Mouse (Mus musculus): Measurements from ENCODE around the gene Pnpla2. TPM values are rescaled to one million over a fixed set of nuclear protein-coding genes. Genes with fewer than 3 reads are reported as not detected.

Gene Pnpla2
- 167 TPM for polyA plus RNA-seq (2017; shearing (Covaris generic))

DNA sequence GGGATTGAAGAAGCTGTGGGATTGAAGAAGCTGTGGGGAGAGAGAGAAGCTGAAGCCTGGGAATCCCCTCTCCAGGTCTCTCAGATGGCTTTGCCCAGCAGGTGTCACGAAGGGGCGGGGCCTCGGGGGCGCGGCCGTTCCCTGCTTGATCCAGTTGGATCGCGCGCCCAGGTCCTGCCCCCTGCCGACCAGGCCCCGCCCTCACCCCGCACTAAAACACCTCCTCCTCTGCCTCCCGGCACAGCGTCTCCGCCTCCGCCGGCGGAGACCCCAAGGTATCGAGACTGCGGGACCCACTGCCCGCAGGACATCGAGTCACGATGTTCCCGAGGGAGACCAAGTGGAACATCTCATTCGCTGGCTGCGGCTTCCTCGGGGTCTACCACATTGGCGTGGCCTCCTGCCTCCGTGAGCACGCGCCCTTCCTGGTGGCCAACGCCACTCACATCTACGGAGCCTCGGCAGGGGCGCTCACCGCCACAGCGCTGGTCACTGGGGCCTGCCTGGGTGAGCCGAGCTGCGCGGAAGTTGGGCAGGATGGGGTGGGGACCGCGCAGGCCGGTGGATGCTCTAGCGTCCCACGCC lies at the start of gene Pnpla2:
TSS of gene Pnpla2 (plus strand) at position 232 of the 585 bp plus-strand sequence.

DNA sequence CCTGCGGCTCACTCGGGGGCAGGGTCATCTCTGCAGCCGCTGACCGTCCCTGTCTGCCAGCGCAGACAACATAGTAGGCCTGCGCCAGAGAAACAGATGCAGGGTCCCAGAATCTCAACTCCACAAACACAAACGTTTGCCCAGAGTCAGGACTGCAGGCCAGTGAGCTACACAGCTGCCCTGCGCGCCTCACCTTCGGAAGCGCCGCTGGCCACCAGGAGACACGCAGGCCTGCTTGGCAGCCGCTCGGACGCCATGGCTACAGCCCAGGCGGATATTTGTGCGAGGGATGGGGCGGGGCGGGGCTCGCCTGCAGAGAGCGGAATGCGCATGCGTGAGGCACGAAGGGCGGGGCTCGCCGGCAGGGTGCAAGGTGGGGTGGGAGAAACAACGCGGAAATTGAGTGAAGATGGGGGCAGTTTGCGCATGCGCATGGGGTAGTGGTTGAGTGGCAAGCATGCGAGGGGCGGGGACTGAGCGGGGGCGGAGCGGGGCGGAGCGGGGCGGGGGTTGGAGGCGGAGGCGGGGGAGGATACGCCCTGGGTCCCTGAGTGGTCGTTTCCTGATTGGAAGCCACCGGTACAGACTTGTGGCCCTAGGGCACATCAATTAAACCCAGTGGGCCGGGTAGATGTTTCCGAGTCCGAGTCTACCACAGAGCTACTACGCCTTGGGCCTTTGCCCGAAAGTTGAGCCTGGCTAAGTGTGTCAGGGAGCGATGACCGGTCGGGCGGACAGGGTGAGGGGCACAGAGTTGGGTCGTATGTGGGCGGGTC lies 41.0 kb upstream of the Pnpla2 start, which contains the start of gene Gatd1:
TSS of gene Gatd1 (minus strand) at position 328 of the 776 bp plus-strand sequence.

DNA sequence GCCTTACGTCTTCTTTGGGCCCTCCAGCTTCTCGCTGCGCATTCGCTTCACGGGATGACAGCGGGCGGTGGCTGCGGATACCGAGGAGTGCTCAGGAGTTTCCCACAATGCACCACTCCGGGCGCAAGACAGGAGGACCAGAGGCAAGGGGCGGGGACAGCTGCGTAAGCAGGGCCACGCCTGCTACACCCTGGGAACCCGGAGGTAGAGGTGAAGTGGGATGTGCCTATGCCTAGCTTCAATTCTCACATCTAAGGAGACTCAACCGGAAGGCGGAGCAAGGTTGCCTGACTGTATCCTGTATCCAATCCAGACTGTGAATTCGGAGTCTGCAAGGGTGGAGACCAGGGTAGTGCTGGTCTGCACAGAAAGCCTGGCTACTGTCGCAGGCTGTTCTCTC lies 25.7 kb upstream of the Pnpla2 start, which contains the start of gene Cend1:
TSS of gene Cend1 (minus strand) at position 182 of the 400 bp plus-strand sequence.

DNA sequence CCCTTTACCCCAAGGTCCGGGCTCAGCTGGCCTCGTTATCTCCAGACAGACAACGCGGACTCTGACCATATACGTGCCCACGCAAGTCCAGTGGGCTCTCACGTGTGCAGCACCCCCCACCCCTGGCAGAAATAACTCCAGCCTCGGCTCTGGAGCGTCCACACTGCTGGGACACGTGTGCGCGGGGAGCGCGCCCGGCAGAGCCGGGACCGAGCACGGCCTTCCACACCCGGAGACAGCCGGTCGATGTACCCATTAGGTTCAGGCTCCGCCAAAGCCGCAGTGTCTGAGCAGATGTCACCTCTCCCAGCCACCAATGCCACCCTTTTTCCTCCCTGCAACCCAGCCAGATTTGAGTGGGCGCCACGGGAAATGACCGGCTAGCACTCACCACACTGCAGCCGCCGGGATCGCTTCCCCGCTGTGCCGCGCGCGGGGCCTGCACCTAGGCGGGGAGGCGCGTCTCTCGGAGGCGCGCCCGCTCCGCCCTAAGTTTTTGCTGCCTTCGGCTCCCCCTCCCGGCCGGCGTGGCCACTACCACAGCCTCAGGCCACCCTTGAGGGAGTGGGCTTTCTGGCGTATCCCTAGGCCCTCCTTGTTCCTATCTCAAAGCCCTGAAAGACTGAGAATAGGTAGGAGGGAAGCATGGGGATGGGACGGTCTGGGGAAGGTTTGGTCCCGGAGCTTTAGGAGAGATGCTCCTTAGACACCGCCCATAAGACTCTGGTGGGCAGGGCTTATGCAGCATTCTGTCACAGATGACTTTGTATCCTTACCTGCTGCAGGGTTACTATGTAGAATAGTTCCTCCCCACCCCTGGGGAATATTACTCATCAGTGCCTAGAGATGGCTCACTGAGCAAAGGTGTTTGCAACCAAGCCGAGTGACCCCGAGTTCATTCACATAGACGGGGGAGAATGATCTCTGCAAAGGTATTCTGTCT lies 17.5 kb upstream of the Pnpla2 start, which contains the start of gene Slc25a22:
TSS of gene Slc25a22 (minus strand) at position 715 of the 943 bp plus-strand sequence.

DNA sequence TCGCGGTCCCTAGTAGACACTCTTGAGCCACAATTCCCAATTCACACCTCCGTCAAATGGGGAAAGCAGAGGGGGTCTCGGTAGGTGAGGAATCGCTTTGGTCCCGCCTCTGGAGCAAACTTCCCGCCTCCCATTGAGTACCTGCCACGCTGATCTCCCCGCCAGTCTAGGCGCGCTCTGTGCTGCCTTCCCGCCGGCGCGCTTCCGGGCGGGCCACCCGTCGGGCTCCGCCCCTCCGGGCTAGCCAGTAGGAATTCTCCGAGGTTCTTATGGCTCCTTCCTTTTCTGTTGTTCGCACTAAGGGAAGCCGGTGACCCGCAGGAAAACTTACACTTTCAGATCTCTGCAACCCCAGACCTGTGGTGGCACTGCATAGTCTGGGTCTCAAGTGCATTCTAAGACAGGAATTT lies 11.2 kb upstream of the Pnpla2 start, which contains the start of gene Pidd1:
TSS of gene Pidd1 (minus strand) at position 198 of the 410 bp plus-strand sequence.

DNA sequence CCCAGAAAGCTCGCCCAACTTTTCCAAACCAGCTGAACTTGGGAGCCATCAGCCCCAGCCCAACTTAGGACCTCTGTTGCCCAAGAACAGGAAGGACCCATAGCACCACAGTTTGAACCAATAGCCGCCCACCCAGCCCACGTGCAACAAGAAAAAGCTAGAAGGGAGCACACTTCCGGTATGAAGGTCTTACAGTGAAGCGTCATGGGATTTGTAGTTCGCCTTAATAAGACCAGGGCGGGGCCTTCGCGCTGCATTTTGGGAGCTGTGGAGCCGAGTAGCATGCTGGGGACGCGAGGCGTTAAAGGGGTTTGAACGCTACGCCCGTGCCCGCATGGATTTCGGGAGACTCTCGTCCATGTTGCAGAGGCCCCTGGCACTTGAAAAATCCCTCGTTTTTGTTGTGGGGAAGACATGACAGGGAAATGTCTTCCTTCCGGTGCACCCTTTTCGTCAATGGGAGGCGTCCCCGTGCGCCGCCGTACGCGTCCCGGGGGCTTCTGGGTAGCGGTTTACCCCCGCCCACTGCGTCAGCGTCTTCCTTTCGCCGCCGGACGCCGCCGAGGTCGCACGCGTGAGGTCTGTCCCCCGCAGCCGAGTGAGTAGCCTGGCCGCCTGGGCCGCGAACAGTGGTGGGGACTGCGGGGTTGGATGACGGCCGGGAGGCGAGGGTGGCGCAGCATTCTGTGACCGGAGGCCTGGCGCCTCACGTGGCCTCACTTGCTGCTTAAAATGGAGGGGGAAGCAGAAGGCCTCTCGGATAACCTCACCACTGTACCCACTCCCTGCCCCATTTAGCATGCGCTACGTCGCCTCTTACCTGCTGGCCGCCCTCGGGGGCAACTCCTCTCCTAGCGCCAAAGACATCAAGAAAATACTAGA lies 7.6 kb upstream of the Pnpla2 start, which contains the start of gene Rplp2:
TSS of gene Rplp2 (plus strand) at position 261 of the 882 bp plus-strand sequence.

DNA sequence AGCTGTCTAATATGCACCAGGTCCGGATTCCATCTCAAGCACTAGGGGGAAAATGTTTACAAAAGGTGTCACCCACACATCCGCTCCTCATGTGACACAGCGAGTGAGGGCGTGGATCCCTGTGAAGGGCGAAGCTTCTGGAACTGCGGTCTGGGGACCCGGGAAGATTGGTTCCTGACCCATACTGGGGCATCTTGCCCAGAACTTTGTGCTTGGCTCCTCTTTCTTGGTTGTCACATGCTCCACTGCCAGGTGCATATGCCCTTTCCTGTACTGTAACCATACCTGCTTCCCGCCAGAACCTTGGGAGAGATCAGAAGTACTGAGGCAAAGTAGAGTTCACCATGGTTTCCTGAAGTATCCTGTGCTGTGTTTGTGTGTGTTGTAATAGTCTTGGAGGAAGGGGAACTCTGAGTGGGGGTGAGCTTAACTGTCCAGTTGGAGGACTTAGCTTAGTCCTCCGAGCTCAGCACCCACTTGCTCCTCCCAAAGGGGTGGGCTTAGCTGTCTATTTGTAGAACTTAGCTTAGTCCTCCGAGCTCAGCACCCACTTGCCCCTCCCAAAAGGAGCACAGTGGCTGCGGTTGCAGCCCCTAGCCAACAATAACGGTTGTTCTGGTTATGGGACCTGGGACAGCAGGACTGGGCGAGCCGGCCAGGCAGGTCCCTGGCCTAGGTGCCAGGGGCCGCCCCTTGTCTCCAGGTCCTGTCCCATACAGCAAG lies 5.6 kb downstream of the Pnpla2 start, which contains the start of gene Cracr2b:
TSS of gene Cracr2b (plus strand) at position 704 of the 723 bp plus-strand sequence.

DNA sequence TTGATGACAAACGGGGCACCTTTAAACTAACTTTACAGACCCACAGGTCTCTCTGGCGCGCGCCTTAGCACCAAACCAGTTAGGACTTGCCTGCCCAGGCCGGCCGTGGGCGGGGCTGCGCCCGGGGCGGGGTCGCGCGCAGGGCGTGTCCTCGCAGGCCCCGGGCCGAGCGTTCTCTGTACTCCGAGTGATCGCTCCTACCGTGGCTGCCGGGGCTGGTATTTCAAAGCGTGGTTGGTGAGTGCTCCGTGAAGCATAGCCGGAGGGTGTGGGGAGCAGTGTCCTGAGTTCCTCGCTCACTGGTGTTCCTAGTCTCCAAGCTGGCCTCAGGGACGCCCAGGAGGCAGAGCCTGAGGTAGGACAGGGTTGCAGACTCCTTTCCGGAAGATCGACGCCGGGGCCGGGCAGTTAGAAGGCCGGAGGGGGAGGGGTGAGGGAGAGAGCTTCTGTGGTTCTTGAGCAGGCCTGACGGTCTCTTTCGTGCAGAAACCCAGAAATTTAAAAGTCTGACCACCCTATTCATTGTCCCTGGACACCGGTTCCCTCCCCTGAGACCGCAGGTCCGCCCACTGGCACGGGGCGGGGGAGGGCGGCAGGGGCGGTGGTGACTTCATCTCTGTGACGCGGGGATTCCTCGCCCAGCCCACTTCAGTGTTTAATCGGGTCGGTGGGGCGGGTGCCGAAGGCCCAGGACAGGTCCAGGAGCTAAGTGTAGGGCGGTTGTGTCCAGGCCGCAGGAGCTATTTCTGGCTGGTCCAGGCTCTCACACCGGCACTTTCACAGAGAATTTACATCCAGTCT lies 12.4 kb downstream of the Pnpla2 start, which contains the start of gene Cd151:
TSS of gene Cd151 (plus strand) at position 163 of the 801 bp plus-strand sequence.

DNA sequence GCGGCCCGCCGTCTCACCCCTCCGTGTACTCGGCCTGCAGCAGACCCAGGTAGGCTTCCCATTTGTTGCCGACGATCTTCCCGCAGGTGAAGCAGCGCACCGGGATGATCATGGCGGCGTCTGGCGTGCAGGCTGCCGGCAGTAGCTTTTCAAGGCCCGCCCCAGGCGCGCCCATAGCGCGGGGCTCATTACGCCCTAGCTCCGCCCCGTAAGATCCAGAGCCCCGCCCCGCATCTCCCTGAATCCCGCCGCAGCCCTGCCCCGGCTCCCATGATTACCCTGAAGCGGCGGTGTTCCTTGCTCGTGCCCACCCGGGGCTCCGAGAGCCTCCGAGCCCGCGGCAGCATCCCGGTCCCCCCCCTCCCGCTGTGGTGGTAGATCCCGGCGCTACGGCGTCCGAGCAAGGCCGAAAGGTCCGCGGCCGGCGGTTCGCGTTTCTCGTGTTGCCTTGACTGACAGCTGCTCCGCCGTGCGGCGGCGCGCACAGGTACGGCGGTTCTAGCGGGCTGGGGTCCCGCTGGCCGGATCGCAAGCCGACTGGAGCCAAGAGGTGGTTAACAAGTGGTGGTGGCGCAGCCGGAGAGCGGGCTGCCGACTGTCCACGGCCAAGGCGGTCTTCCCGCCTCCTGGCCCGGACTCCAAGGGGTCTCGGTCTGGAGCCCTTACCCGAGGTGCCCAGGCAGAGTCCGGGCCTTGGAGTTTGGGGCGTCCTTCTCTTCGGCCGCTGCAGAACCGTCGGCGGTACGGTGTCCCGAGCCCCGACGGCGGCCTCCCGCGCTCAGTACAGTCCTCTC lies 20.2 kb downstream of the Pnpla2 start, which contains the start of the genes Polr2l and Tspan4:
TSS of gene Polr2l (minus strand) at position 122 of the 794 bp plus-strand sequence.
TSS of gene Tspan4 (plus strand) at position 230 of the 794 bp plus-strand sequence.

Other genes starting within 250 kb of the Pnpla2 start
- gene Lmntd2, start 241.1 kb upstream of the Pnpla2 start, polyA plus RNA-seq (2017; shearing (Covaris generic)), result 13.5 TPM
- 6.5 TPM for gene Rassf7, start 239.3 kb upstream of the Pnpla2 start, polyA plus RNA-seq (2017; shearing (Covaris generic))
- 95.3 TPM for gene Phrf1, start 226.4 kb upstream of the Pnpla2 start, polyA plus RNA-seq (2017; shearing (Covaris generic))
- gene Irf7, start 188.7 kb upstream of the Pnpla2 start, polyA plus RNA-seq (2017; shearing (Covaris generic)), result 405 TPM
- not detected for gene Cdhr5, start 178.4 kb upstream of the Pnpla2 start, polyA plus RNA-seq (2017; shearing (Covaris generic))
- gene Sct, start 176.1 kb upstream of the Pnpla2 start, polyA plus RNA-seq (2017; shearing (Covaris generic)), result not detected
- not detected for gene Drd4, start 163.2 kb upstream of the Pnpla2 start, polyA plus RNA-seq (2017; shearing (Covaris generic))
- gene Deaf1, start 127.5 kb upstream of the Pnpla2 start, polyA plus RNA-seq (2017; shearing (Covaris generic)), result 53.6 TPM
- 23.2 TPM for gene Tmem80, start 127.5 kb upstream of the Pnpla2 start, polyA plus RNA-seq (2017; shearing (Covaris generic))
- gene Eps8l2, start 116.3 kb upstream of the Pnpla2 start, polyA plus RNA-seq (2017; shearing (Covaris generic)), result 0.23 TPM
- 201 TPM for gene Taldo1, start 63.0 kb upstream of the Pnpla2 start, polyA plus RNA-seq (2017; shearing (Covaris generic))
- 23.2 TPM for gene Gatd1, start 41.1 kb upstream of the Pnpla2 start, polyA plus RNA-seq (2017; shearing (Covaris generic))
- gene Cend1, start 25.7 kb upstream of the Pnpla2 start, polyA plus RNA-seq (2017; shearing (Covaris generic)), result not detected
- 51.0 TPM for gene Slc25a22, start 17.3 kb upstream of the Pnpla2 start, polyA plus RNA-seq (2017; shearing (Covaris generic))
- gene Pidd1, start 11.2 kb upstream of the Pnpla2 start, polyA plus RNA-seq (2017; shearing (Covaris generic)), result 4.1 TPM
- gene Rplp2, start 7.8 kb upstream of the Pnpla2 start, polyA plus RNA-seq (2017; shearing (Covaris generic)), result 1,870 TPM
- gene Cracr2b, start 5.9 kb downstream of the Pnpla2 start, polyA plus RNA-seq (2017; shearing (Covaris generic)), result not detected
- 3.2 TPM for gene Cd151, start 12.2 kb downstream of the Pnpla2 start, polyA plus RNA-seq (2017; shearing (Covaris generic))
- 24.2 TPM for gene Polr2l, start 19.9 kb downstream of the Pnpla2 start, polyA plus RNA-seq (2017; shearing (Covaris generic))
- gene Tspan4, start 20.0 kb downstream of the Pnpla2 start, polyA plus RNA-seq (2017; shearing (Covaris generic)), result 0.55 TPM
- gene Chid1, start 84.7 kb downstream of the Pnpla2 start, polyA plus RNA-seq (2017; shearing (Covaris generic)), result 16.0 TPM
- 50.4 TPM for gene Ap2a2, start 107.0 kb downstream of the Pnpla2 start, polyA plus RNA-seq (2017; shearing (Covaris generic))
- gene Muc6, start 200.1 kb downstream of the Pnpla2 start, polyA plus RNA-seq (2017; shearing (Covaris generic)), result 0.07 TPM
- gene Muc2, start 235.1 kb downstream of the Pnpla2 start, polyA plus RNA-seq (2017; shearing (Covaris generic)), result 1.7 TPM

All from effector memory CD4-positive, alpha-beta T cell, adult 7 months (primary cell).